Mouse (Mus musculus) brain, adult 2 months (tissue): Measurements from ENCODE around the gene Egf.

Source experiments
- DNase-seq: peaks from one replicate; pipeline ENCODE4 v3.0.0; 2011; ENCODE audit warnings: low read depth, low spot score

Egf gene

GRCm38 (mm10) chr3:129650931-129651330 lies 104.2 kb downstream of the Egf start:
- no peak for DNase-seq

- no peak for DNase-seq
Observed at GRCm38 (mm10) chr3:129650293-129650612, 104.9 kb downstream of the Egf start.

GRCm38 (mm10) chr3:129649586-129650292 lies 105.4 kb downstream of the Egf start:
- DNase-seq, result peak; percentile 88

DNA sequence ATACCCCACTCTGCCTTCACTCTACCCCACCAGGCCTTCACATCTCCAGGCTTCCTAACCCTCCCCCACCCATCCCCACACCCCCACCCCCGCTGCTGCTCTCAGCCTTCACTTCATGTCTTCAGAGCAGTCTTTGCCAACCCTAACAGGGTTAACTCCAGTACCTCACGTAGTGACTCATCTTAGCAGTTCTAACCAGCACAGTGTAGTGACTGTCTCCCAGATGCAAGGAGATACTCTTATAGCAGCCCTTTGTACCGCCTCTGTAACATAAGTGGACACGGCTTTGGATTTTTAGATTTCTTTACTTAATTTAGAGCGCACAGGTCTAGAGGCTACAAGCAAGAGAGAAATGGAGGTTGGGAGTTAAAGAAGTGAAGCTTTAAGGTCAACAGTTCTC lies 106.5 kb downstream of the Egf start:
- no peak for DNase-seq

- no peak for DNase-seq
Observed at GRCm38 (mm10) chr3:129647312-129647711, 107.8 kb downstream of the Egf start.

DNA sequence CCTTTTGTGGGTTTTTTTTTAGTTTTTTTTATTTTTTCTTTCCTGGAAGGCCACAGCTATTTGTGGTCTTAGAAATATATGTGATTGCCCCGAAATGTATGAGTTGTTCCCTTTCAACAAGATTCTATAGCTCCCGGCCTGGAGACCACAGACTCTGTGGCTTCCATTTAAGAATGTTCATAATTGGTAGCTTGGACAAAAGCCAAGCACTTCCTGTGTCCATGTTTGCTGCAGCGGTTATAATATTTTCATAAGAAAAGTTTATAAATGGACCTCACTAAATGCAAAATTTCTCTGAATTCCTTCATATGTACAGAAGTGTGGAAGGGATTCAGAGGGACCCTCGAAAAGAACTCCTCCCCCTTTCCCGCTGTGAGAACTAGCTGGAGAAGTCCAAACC lies 108.3 kb downstream of the Egf start:
- DNase-seq, result no peak

- no peak for DNase-seq
Observed at GRCm38 (mm10) chr3:129645409-129645808, 109.7 kb downstream of the Egf start.

DNA sequence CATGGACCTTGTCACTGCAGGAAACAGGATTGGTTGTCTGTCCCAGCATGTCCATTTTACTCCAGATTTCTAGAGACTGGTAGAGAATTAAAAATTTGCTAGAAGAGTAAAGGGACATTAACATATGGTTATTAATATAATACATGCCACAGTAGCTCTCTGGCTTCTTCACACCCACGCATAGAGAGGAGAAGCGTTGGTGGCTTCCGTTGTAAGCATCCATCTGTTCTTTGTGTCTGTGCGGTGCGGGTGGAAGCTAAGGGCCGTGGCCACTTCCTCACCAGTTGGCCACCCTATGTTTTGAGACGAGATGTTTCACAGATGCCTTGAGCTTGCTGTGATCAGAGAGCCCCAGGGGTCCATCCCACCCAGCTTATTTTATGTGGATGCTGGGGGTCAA lies 113.5 kb downstream of the Egf start:
- peak; percentile 79 for DNase-seq

GRCm38 (mm10) chr3:129640211-129641000 lies 114.7 kb downstream of the Egf start:
- peak; percentile 87 for DNase-seq

- no peak for DNase-seq
Observed at GRCm38 (mm10) chr3:129639701-129640100, 115.4 kb downstream of the Egf start.

DNA sequence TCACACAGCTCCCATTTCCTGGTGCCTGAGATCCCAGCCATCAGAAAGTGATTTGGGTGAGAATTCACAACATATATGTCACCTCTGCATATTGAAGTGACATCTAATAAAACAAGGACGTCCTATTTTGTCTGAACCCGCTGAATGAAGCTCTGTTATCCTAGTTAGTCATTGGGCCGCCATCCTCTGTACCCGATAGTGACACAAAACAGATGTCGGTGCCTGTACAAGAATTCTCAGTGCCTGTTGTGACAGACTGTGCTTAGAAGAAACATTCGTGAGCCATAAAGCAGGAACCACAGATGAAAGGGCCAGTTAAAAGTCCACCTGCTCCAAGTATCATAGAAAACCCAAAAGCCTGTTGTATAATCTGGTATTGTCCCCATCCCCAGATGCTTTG lies 117.7 kb downstream of the Egf start:
- no peak for DNase-seq

GRCm38 (mm10) chr3:129634260-129634901 lies 120.7 kb downstream of the Egf start:
- DNase-seq, result peak; percentile 84

DNA sequence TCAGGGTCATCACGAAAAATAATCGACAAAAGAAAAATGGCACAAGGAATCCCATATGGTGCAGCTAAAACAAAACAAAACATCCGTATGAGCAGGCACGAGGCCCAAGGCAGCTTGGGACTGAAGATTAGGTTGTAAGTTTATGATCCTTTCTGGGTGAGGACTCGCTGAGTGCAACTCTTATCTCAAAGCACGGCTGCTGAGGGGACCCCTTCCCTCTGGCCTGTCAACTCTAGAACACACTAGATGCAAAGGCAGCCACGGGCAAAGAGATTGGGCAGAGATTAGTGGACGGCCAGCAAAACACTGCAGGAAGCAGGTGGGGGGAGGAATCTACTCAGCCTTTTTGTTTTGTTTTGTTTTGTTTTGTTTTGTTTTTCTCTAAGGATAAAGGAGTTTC lies 121.6 kb downstream of the Egf start:
- DNase-seq, result no peak

GRCm38 (mm10) chr3:129631857-129632256 lies 123.3 kb downstream of the Egf start:
- no peak for DNase-seq

- DNase-seq, result peak; percentile 48
Observed at GRCm38 (mm10) chr3:129631018-129631417, 124.1 kb downstream of the Egf start.
